Mouse (Mus musculus) spleen, adult 2 months (tissue): ENCODE measurements around the gene Zmiz1. TPM values are rescaled to one million over a fixed set of nuclear protein-coding genes. Genes with fewer than 3 reads are reported as not detected.

ENCODE experiments used
- DNase-seq, 2 experiments: peaks; one replicate each; pipeline versions ENCODE4 v3.0.0 to v3.0.0-alpha.2; 2012 to 2021; ENCODE audit warnings: low spot score in 2 of 2, low read depth in 1 of 2
- H3K27ac ChIP-seq: fragments of 200-500 bp; 2 replicates; pipeline ENCODE4 v1.5.1; 2012; ENCODE audit warnings: low read length, inconsistent platforms; ENCODE audit not compliant: insufficient read depth
- H3K27me3 ChIP-seq: fragments of 200-500 bp; 2 replicates; pipeline ENCODE4 v1.6.1; 2012; ENCODE audit warnings: mild to moderate bottlenecking, moderate library complexity, low read length, inconsistent platforms; ENCODE audit not compliant: control insufficient read depth, insufficient read depth
- H3K36me3 ChIP-seq: fragments of 200-500 bp; 2 replicates; pipeline ENCODE4 v1.6.1; 2012; ENCODE audit warnings: mild to moderate bottlenecking, low read length, inconsistent platforms; ENCODE audit not compliant: control insufficient read depth, insufficient read depth
- H3K4me1 ChIP-seq: fragments of 200-500 bp; 2 replicates; pipeline ENCODE4 v1.6.1; 2011; ENCODE audit warnings: inconsistent platforms; ENCODE audit not compliant: control insufficient read depth, insufficient read depth, insufficient read length
- H3K4me3 ChIP-seq: fragments of 200-500 bp; 2 replicates; pipeline ENCODE4 v1.5.1; 2011; ENCODE audit warnings: mild to moderate bottlenecking, inconsistent platforms; ENCODE audit not compliant: insufficient read depth, insufficient read length; ENCODE audit errors: extremely low read depth
- CTCF ChIP-seq: fragments of 200-500 bp; IDR thresholded peaks from 2 replicates; pipeline ENCODE4 v1.5.1; 2011; ENCODE audit warnings: mild to moderate bottlenecking, inconsistent platforms; ENCODE audit not compliant: insufficient read depth, insufficient read length, insufficient replicate concordance; ENCODE audit errors: extremely low read depth
- POLR2A ChIP-seq: fragments of 200-500 bp; IDR thresholded peaks from 2 replicates; pipeline ENCODE4 v1.6.1; 2011; ENCODE audit warnings: low read depth, low read length, inconsistent platforms
- WGBS: fragments of 180-500 bp; shearing (Covaris S2); methylation state at CpG from one replicate; pipeline ENCODE4 v1.1.7; 2018; 5-methylcytosine and 5-hydroxymethylcytosine counted together
- polyA plus RNA-seq: library from polyadenylated mRNA; depleted of rRNA; stranded (reverse); fragments of >200 nt; gene quantifications from 2 replicates; pipeline ENCODE4 v1.2.3, GENCODE M21; 2012

The Zmiz1 gene
- polyA plus RNA-seq, 1 experiment = 48.5 TPM

- Histone ChIP-seq H3K4me3 (no peak overlapping the region), H3K4me1 (peaks cover 5% of the 10 kb centered on the region; the same call in 1 of the 2 replicates), H3K36me3 (peaks cover 4% of the 10 kb centered on the region; the same call in 1 of the 2 replicates), H3K27me3 (no peaks in the 10 kb centered on the region), H3K27ac (no peak overlapping the region)
- 62% methylated on average over 2 of the region's 2 CpGs for whole genome bisulfite sequencing
- TF ChIP-seq CTCF = no peak
- no peak for TF ChIP-seq POLR2A
- no peak for DNase-seq
Measured at GRCm38 (mm10) chr14:25600951-25601350, 142.0 kb downstream of the Zmiz1 start.

GRCm38 (mm10) chr14:25602018-25602417 lies 143.0 kb downstream of the Zmiz1 start:
- H3K27ac ChIP-seq = no peak overlapping the region
- H3K4me1 ChIP-seq = peaks cover 11% of the 10 kb centered on the region; the same call in 1 of the 2 replicates
- H3K36me3 ChIP-seq = peaks cover 4% of the 10 kb centered on the region; the same call in 1 of the 2 replicates
- 95% methylated on average over 2 of the region's 2 CpGs for WGBS
- DNase-seq = no peak
- no peak overlapping the region for H3K4me3 ChIP-seq
- TF ChIP-seq POLR2A (no peak), CTCF (no peak)
- no peaks in the 10 kb centered on the region for H3K27me3 ChIP-seq

- Histone ChIP-seq H3K4me3 (no peak overlapping the region), H3K27ac (no peak overlapping the region), H3K27me3 (no peaks in the 10 kb centered on the region), H3K36me3 (no peaks in the 10 kb centered on the region), H3K4me1 (peaks cover 18% of the 10 kb centered on the region; the same call in 1 of the 2 replicates)
- TF ChIP-seq POLR2A (no peak), CTCF (no peak)
- DNase-seq = no peak
- 51% methylated on average over 15 of the region's 18 CpGs for WGBS
Measured at GRCm38 (mm10) chr14:25604395-25605142, 145.6 kb downstream of the Zmiz1 start.

- no peaks in the 10 kb centered on the region for H3K27me3 ChIP-seq
- 4% methylated on average over 30 of the region's 31 CpGs for WGBS
- H3K27ac ChIP-seq = peak overlapping the region; percentile 73
- peaks cover 20% of the 10 kb centered on the region; the same call in 1 of the 2 replicates for H3K4me1 ChIP-seq
- H3K36me3 ChIP-seq = no peaks in the 10 kb centered on the region
- TF ChIP-seq CTCF (no peak), POLR2A (0 out of 2 replicates have a peak, but pooled peaks have one; percentile 6)
- DNase-seq = peak in 1 of 2 experiments; percentile 76
- peak overlapping the region; percentile 67 for H3K4me3 ChIP-seq
Measured at GRCm38 (mm10) chr14:25606372-25607140, 147.6 kb downstream of the Zmiz1 start.

- Histone ChIP-seq H3K27ac (peak overlapping the region; percentile 73), H3K27me3 (no peaks in the 10 kb centered on the region)
- TF ChIP-seq POLR2A = no peak
- TF ChIP-seq CTCF = no peak
Measured at GRCm38 (mm10) chr14:25607141-25607967, 148.4 kb downstream of the Zmiz1 start.

GRCm38 (mm10) chr14:25607968-25608491 lies 149.0 kb downstream of the Zmiz1 start:
- H3K4me3 ChIP-seq = peak overlapping the region; percentile 67
- peak in 1 of 2 experiments; percentile 76 for DNase-seq
- peaks cover 23% of the 10 kb centered on the region; the same call in 1 of the 2 replicates for H3K4me1 ChIP-seq
- 2% methylated on average over 46 of the region's 53 CpGs for WGBS
- H3K27me3 ChIP-seq = no peaks in the 10 kb centered on the region
- H3K27ac ChIP-seq = peak overlapping the region; percentile 68
- H3K36me3 ChIP-seq = no peaks in the 10 kb centered on the region
- no peak for TF ChIP-seq CTCF
- peak; percentile 57; the same call in 1 of the 2 replicates for TF ChIP-seq POLR2A

More at GRCm38 (mm10) chr14:25607141-25607967, 148.4 kb downstream of the Zmiz1 start:
- peak in 1 of 2 experiments; percentile 30 for DNase-seq
- under 1% methylated on average over 86 of the region's 103 CpGs for WGBS
- Histone ChIP-seq H3K4me3 (peak overlapping the region; percentile 67), H3K4me1 (peaks cover 23% of the 10 kb centered on the region; the same call in 1 of the 2 replicates), H3K36me3 (no peaks in the 10 kb centered on the region)
